Mouse (Mus musculus) lung, postnatal 14 days (tissue): ENCODE data around the gene Il1a.

ENCODE experiments used
- DNase-seq: peaks from one replicate; pipeline ENCODE4 v3.0.0; 2021

Gene Il1a

DNA sequence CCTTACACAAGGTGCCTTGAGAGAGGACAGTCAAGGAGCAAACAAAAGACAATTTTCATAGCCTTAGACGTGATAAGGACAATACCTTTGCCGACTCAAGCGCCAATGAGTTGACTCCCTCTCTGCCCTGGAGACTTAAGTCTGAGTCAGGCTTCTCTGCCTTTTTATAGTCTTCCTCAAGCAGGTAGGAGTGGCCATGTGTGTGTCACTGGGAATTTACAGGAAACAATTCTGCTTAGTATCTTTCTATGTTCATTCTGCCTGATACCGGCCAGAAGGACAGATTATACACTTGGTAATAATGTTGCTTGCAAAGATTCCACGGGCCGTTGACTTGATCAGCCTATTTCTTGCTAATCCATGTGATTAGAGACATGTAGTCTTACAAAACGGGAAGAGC is at the start of gene Il1a:
Gene Il1a, minus strand, starts transcription at position 137 of the 400 bp plus-strand sequence.
- DNase-seq: no peak

DNA sequence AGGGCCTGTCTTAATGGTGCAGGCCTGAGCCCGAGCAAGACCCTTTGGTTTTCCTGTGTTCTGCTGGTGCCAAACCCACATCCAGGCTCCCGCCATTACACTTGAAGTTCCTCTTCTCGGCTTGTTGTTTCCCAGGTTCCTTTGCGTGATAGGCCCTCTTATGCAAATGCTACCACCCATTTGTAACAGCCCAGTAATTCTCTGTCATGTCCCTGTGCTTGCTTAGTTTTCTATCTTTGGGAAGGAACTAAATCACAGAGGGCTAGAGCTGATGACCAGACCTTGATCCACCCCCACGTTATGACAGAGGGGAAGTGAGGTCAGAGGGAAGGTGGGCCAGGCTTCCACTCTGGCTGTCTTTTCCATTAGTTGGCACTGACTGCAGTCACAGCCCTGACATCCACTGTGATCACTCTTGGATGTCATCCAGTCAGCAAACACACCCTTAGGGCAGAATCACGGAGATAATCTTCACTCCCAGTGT is 28.4 kb upstream of the Il1a start:
- no peak for DNase-seq

DNA sequence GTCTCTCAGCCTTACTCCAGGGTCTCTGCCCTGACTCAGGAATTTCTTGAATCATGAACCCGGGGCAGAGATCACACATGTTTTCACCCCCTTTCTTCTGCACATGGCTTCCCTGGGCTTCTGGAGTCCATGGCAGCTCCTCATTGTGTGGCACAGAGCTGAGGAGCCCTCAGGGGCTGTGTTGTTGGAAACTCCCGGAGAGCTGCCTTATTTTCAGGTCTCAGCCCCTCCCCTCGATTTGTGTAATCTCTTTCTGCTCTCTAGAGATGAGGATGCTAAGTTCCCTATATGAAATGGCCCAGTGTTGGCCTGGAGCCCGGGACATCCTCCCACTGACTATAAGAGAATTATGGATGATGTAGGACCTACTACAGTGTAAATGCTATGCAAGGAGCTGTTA is 23.7 kb upstream of the Il1a start:
- no peak for DNase-seq

- DNase-seq: peak; percentile 37
These were observed 20.8 kb upstream of the Il1a start for GRCm38 (mm10) chr2:129330540-129330939.

GRCm38 (mm10) chr2:129330024-129330423 is 20.3 kb upstream of the Il1a start:
- DNase-seq: no peak

- DNase-seq: no peak
These were observed 18.5 kb upstream of the Il1a start for GRCm38 (mm10) chr2:129328238-129328637.

GRCm38 (mm10) chr2:129324216-129324615 is 14.4 kb upstream of the Il1a start:
- DNase-seq: no peak

- no peak for DNase-seq
These were observed 12.4 kb upstream of the Il1a start for GRCm38 (mm10) chr2:129322117-129322635.

- DNase-seq: no peak
These were observed 10.3 kb upstream of the Il1a start for GRCm38 (mm10) chr2:129320033-129320605.

GRCm38 (mm10) chr2:129315831-129316230 is 6.1 kb upstream of the Il1a start:
- no peak for DNase-seq

DNA sequence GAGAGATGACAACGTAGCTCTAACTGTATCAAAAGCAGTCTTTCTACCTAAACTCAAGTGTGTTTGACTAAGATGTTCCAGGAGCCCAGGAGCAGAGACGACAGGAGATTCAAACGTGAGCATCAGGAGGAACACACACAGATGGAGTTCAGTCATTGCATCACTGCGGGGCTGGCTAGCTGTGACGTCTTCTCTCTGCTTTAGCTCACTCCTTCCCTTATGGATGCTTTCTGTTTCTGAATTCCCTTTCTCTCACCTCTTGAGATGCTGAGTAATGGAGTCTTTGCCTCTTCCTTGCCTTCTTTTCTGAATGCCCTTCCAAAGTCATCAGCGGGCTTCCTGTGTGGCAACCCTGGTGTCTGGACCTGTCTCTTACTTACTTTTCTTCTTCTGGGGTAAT is 5.1 kb upstream of the Il1a start:
- DNase-seq: no peak

- DNase-seq: no peak
These were observed 4.2 kb upstream of the Il1a start for GRCm38 (mm10) chr2:129313934-129314333.

DNA sequence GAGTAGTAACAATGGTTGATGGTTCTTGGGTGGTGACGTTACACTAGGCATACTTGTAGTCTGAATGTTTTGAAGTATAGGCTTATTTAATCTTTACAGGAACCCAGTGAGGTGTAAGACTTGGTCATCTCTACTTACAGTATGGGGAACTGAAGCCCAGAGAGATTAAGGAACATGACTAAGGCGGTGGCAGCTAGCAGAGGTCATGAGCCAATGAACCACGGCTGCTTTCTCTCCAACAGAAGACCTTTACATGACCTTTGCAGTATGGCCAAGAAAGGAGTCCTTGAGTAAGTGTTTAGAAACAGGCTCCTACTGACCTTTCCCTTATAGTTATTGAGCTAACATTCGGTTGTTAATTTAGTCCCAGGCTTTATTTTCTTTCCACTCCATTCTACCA is 3.8 kb downstream of the Il1a start:
- no peak for DNase-seq

DNA sequence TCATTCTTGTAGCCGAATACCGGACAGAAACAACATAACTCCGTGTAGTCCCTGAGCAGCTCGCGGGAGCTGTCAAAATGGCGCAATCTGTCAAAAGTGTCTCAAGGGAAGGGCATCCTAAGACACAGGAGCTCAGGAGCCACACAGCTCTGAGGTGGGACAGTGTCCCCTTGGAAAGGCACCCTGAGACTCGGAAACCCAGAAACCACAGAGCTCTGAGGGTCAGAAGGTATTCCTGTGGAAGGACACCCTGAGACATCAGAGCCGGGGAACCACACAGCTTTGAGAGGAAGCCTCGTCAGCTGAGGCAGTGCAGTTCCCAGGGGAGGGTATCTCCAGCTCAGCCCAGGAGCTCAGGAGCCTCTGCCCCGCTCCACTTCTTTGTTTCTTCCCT is 12.2 kb downstream of the Il1a start:
- DNase-seq: no peak

GRCm38 (mm10) chr2:129296671-129297588 is 12.8 kb downstream of the Il1a start, which contains the start of gene Ckap2l:
TSS of gene Ckap2l (minus strand) at chr2:129297212.
- DNase-seq: peak; percentile 97

- no peak for DNase-seq
These were observed 13.7 kb downstream of the Il1a start for GRCm38 (mm10) chr2:129296086-129296485.

DNA sequence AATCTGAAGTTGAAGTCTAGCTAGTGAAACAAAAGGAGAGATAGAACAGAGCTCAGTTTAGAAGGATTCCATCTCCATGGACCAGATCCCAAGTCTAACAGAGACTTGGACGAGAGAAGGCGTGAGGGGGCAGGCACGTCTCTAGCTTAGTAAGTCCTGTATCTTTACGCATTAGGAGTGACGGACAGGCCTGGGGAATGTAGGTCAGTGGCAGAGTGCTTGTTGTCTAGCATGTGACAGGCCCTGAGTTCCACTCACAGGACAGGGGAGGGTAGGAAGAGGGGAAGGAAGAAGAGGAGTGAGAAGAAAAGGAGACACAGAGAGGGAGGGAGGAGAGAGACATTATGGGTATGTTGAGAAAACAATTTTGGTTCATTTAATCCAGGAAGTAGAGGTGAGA is 14.7 kb downstream of the Il1a start:
- no peak for DNase-seq

GRCm38 (mm10) chr2:129273823-129274222 is 35.9 kb downstream of the Il1a start:
- no peak for DNase-seq

GRCm38 (mm10) chr2:129270621-129271020 is 39.2 kb downstream of the Il1a start:
- DNase-seq: no peak

- DNase-seq: no peak
These were observed 39.8 kb downstream of the Il1a start for GRCm38 (mm10) chr2:129269986-129270385.

DNA sequence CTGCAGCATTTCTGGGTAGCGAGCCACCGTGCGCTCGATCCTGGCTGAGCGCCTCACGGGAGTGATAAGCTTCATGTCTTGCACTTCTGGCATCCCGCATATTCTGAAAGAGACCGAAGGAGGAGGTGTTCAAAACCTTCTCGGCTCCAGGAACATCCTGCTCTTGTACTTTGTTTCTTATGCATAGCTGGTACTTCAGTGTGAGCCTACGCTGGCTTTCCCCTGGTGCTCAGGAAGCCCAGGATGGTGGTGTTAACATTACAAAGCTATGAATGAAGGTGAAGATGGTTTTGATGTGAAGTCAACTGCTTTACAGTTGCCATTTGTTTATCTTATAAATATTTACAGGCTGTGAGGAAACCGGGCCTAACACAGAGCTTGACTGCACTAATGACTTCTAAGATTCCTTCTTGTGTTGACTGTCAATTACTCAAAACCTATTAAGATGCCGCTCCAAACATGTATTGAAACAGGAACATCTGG is 40.6 kb downstream of the Il1a start:
- no peak for DNase-seq

DNA sequence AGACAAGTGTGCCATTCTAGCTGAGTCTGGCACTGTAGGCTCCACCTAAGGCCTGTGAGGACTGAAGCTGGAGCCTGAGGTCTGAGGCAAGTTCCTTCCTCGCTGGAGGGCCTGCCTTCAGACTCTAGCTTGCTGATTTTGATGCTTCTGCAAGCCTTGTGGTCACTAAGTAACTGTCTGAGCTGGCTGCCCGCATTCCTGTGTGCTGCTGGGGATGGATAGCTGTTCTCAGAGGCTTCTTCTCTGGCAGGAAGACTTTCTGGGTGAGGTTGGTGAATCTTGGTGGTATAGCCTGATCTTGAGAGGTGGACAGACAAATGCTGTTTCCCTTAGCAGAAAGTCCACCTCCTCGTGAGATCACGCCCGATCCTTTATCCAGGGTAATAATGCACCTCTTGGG is 42.0 kb downstream of the Il1a start:
- no peak for DNase-seq

DNA sequence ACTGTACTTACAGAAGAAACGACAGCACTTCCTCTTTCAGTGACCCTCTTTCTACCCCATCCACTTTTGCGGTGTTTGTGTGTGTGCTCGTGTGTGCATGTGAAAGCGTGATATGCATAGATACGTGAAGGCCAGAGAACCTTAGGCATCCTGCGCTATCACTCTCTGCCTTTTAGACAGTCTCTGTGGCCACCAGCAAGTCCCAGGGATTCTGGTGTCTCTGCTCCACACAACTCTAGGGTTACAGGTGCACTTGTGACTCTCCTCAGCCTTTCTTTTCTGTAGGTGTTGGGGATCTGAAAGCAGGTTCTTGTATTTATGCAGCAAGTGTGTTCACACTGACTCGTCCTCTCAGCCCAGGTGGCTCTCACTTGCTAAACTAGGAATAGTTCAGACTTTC is 44.5 kb downstream of the Il1a start:
- DNase-seq: no peak

DNA sequence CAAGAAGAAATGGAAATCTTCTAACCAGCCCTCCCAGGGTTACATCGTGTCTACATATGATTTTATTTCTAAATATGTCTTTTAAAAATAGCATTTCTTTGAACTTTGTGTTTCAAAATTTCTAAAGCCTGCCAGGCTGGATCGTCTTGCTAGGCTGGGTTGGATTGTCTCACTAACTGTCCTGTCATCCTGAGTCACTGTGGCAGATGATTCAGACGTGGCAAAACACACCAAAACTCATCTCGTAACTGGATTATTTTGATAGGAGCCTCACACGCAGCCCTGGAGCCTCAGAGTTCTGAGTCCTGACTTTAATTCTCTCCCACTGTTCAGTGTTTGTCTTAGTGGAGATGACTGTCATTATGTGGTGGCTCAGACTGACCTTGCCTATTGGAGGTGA is 46.7 kb downstream of the Il1a start:
- no peak for DNase-seq
